Mouse (Mus musculus) liver, adult 2 months (tissue): ENCODE results near the gene Serpinf1. TPM values are rescaled to one million over a fixed set of nuclear protein-coding genes. Genes with fewer than 3 reads are reported as not detected.
A peak's percentile ranks its signal among the peaks of the same experiment; 100 is the strongest.

Source experiments
- DNase-seq: peaks from one replicate; pipeline ENCODE4 v3.0.0-alpha.2; 2011; ENCODE audit warnings: low read depth, low spot score; ENCODE audit errors: extremely low read depth
- H3K27ac ChIP-seq: fragments of 200-500 bp; replicated peaks from 2 replicates; pipeline ENCODE4 v1.5.1; 2012; ENCODE audit warnings: low read depth, mild to moderate bottlenecking, control low read depth, inconsistent platforms, low read length; ENCODE audit not compliant: insufficient read depth
- H3K27me3 ChIP-seq: fragments of 200-500 bp; 2 replicates; pipeline ENCODE4 v1.6.1; 2012; ENCODE audit warnings: mild to moderate bottlenecking, moderate library complexity, low read length, inconsistent platforms; ENCODE audit not compliant: control insufficient read depth, insufficient read depth
- H3K36me3 ChIP-seq: fragments of 200-500 bp; 2 replicates; pipeline ENCODE4 v1.6.1; 2012; ENCODE audit warnings: low read length, inconsistent platforms; ENCODE audit not compliant: control insufficient read depth, insufficient read depth
- H3K4me1 ChIP-seq: fragments of 200-500 bp; 2 replicates; pipeline ENCODE4 v1.6.1; 2011; ENCODE audit warnings: low read length; ENCODE audit not compliant: control insufficient read depth, insufficient read depth
- H3K4me3 ChIP-seq: fragments of 200-500 bp; 2 replicates; pipeline ENCODE4 v1.5.1; 2011; ENCODE audit warnings: low read depth, mild to moderate bottlenecking, control low read depth, low read length, moderate library complexity; ENCODE audit not compliant: insufficient read depth
- H3K79me2 ChIP-seq: fragments of 200-500 bp; 2 replicates; pipeline ENCODE4 v1.6.1; 2012; ENCODE audit warnings: inconsistent platforms, mild to moderate bottlenecking, low read length, moderate library complexity; ENCODE audit not compliant: control insufficient read depth, insufficient read depth
- H3K9ac ChIP-seq: fragments of 200-500 bp; 2 replicates; pipeline ENCODE4 v1.6.1; 2012; ENCODE audit warnings: low read depth, mild to moderate bottlenecking, control low read depth, inconsistent platforms, low read length
- CTCF ChIP-seq: fragments of 200-500 bp; IDR thresholded peaks from 2 replicates; pipeline ENCODE4 v1.5.1; 2011; ENCODE audit warnings: low read depth, low read length, control low read depth
- POLR2A ChIP-seq: fragments of 200-500 bp; IDR thresholded peaks from 2 replicates; pipeline ENCODE4 v1.6.1; 2011; ENCODE audit warnings: low read length, control low read depth; ENCODE audit not compliant: insufficient read depth; ENCODE audit errors: extremely low read depth
- WGBS: fragments of 180-500 bp; shearing (Covaris S2); methylation state at CpG from one replicate; pipeline ENCODE4 v1.1.7; 2018; 5-methylcytosine and 5-hydroxymethylcytosine counted together
- polyA plus RNA-seq: library from polyadenylated mRNA; depleted of rRNA; stranded (reverse); fragments of >200 nt; gene quantifications from 2 replicates; pipeline ENCODE4 v1.2.3, GENCODE M21; 2012
- total RNA-seq: library from RNA; depleted of rRNA; stranded (reverse); fragments of >200 nt; gene quantifications from 2 replicates; pipeline ENCODE4 v1.2.3, GENCODE M21; 2014

Serpinf1 gene
- total and polyA plus RNA-seq, 2 experiments, result 810 to 891 TPM

- peaks cover 25% of the 10 kb centered on the region for H3K36me3 ChIP-seq
- peak overlapping the region; percentile 87 for H3K9ac ChIP-seq
- TF ChIP-seq CTCF (no peak), POLR2A (no peak)
- peaks cover 36% of the 10 kb centered on the region for H3K4me1 ChIP-seq
- WGBS, result 1% methylated on average over 15 of the region's 16 CpGs
- H3K4me3 ChIP-seq, result peak overlapping the region; percentile 91
- H3K27ac ChIP-seq, result peak overlapping the region; percentile 97
- no peaks in the 10 kb centered on the region for H3K27me3 ChIP-seq
- peak; percentile 99 for DNase-seq
- peaks cover 4% of the 10 kb centered on the region; the same call in 1 of the 2 replicates for H3K79me2 ChIP-seq
These were observed 39.8 kb upstream of the Serpinf1 start for GRCm38 (mm10) chr11:75462253-75462783.

GRCm38 (mm10) chr11:75461743-75462252 is 39.3 kb upstream of the Serpinf1 start:
- Histone ChIP-seq H3K4me1 (peaks cover 36% of the 10 kb centered on the region), H3K27me3 (no peaks in the 10 kb centered on the region), H3K36me3 (peaks cover 25% of the 10 kb centered on the region), H3K27ac (peak overlapping the region; percentile 97), H3K79me2 (peaks cover 4% of the 10 kb centered on the region; the same call in 1 of the 2 replicates), H3K4me3 (peak overlapping the region; percentile 91), H3K9ac (peak overlapping the region; percentile 87)
- DNase-seq, result no peak
- WGBS, result under 1% methylated on average over 29 of the region's 30 CpGs
- TF ChIP-seq CTCF, result no peak
- peak; percentile 40; the same call in 1 of the 2 replicates for TF ChIP-seq POLR2A

GRCm38 (mm10) chr11:75460844-75461742 is 38.6 kb upstream of the Serpinf1 start, which contains the start of gene Tlcd2:
Gene Tlcd2, plus strand, starts transcription at chr11:75461715.
- H3K9ac ChIP-seq, result peak within 1 kb of the TSS; percentile 87
- under 1% methylated on average over 46 of the region's 46 CpGs for WGBS
- H3K27me3 ChIP-seq, result no peaks in the 10 kb centered on the region
- no peak for TF ChIP-seq CTCF
- peak; percentile 99 for TF ChIP-seq POLR2A
- peak; percentile 100 for DNase-seq
- H3K4me1 ChIP-seq, result peaks cover 38% of the 10 kb centered on the region
- peaks cover 4% of the 10 kb centered on the region; the same call in 1 of the 2 replicates for H3K79me2 ChIP-seq
- H3K27ac ChIP-seq, result peak within 1 kb of the TSS; percentile 97
- peak within 1 kb of the TSS; percentile 91 for H3K4me3 ChIP-seq
- H3K36me3 ChIP-seq, result peaks cover 25% of the 10 kb centered on the region

- 5% methylated on average over 19 of the region's 19 CpGs for WGBS
- peaks cover 4% of the 10 kb centered on the region; the same call in 1 of the 2 replicates for H3K79me2 ChIP-seq
These were observed 37.8 kb upstream of the Serpinf1 start for GRCm38 (mm10) chr11:75460103-75460843.

GRCm38 (mm10) chr11:75459751-75460102 is 37.2 kb upstream of the Serpinf1 start:
- Histone ChIP-seq H3K36me3 (peaks cover 11% of the 10 kb centered on the region), H3K4me3 (peak overlapping the region; percentile 25; the same call in 1 of the 2 replicates), H3K79me2 (peaks cover 4% of the 10 kb centered on the region; the same call in 1 of the 2 replicates), H3K27ac (peak overlapping the region; percentile 99), H3K4me1 (peaks cover 38% of the 10 kb centered on the region), H3K27me3 (no peaks in the 10 kb centered on the region), H3K9ac (peak overlapping the region; percentile 28)
- 20% methylated on average over 5 of the region's 5 CpGs for WGBS
- TF ChIP-seq POLR2A (no peak), CTCF (no peak)
- DNase-seq, result no peak

More at GRCm38 (mm10) chr11:75460103-75460843, 37.8 kb upstream of the Serpinf1 start:
- Histone ChIP-seq H3K27ac (peak overlapping the region; percentile 99), H3K36me3 (peaks cover 17% of the 10 kb centered on the region), H3K4me3 (peak overlapping the region; percentile 43), H3K9ac (peak overlapping the region; percentile 79), H3K27me3 (no peaks in the 10 kb centered on the region), H3K4me1 (peaks cover 37% of the 10 kb centered on the region)
- peak; percentile 95 for DNase-seq
- TF ChIP-seq POLR2A (0 out of 2 replicates have a peak, but pooled peaks have one; percentile 32), CTCF (no peak)
